Mouse (Mus musculus): ENCODE data around the gene Anxa6.
"Not testable (repeated sequence)": the region's sequence is repeated elsewhere in the genome, so short reads cannot be mapped to it uniquely, and the experiment has no call there.

DNA sequence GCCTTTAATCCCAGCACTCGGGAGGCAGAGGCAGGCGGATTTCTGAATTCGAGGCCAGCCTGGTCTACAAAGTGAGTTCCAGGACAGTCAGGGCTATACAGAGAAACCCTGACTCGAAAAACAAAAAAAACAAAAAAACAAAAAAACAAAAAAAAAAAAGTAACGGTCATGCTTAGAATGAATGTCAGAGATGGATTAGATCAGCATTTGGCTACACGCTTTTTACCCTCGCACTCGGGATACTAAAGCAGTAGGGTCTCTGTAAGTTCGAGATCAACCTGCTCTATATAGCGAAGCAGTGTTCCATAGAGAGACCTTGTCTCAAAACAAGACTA is 77.9 kb downstream of the Anxa6 start:
- TF ChIP-seq CTCF (IDR thresholded peaks at IDR 0.05; ENCODE audit: borderline replicate concordance, extremely low read depth, insufficient read depth, insufficient read length); POLR2A (IDR thresholded peaks at IDR 0.05; ENCODE audit: borderline replicate concordance, extremely low read depth, insufficient read depth, insufficient read length, poor library complexity, severe bottlenecking): not testable (repeated sequence)
